Mouse (Mus musculus): ENCODE data around the gene Ttll4. TPM values are rescaled to one million over a fixed set of nuclear protein-coding genes. Genes with fewer than 3 reads are reported as not detected.

Ttll4 gene
- 25.6 and 38.0 TPM in 2 replicates for polyA plus RNA-seq (2014; fragmentation: Nextera tagmentation; extraction: Ambion mirVana)

DNA sequence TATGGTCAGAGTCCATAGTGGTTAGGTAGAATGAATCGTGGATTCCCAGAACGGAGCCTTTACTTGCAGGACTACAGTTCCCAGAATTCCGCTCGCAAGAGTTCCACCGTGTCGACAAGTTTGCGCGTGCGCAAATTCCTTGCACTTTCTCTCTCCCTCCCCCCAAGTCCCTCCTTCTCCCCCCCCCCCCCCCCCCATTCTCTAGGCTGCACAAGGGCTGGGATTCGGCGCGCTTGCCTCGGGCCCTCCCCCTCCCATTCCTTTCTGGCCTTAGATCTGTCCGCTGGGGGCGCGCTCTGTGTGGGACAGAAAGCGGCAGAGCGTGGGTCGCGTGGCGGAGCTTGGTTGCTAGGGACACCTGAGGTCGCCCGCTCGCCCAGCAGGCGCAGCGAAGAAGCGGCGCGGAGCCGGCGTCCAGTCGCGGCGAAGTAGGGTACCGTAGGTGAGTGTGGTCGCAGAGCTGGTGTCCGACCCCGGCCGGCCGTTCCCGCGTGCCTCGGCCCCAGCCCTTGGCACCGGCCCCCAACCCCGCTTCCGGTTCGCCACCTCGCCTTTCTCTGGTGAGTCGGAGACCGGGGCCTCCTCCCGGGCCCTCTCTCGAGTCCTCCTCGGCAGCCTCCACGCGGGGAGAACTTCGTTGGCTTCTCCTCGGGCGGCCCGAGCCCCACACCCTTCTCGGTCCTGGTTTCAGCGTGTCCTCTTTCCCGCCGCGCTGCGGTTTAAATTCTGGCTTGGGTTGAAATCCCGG, at the start of gene Ttll4:
TSS of gene Ttll4 (plus strand) at position 298 of the 748 bp plus-strand sequence.
- Histone ChIP-seq H3K4me2 (replicated peaks; ENCODE audit: low read depth, low read length) (peak within 1 kb of the TSS; percentile 51), H3K9me3 (ENCODE audit: control insufficient read depth, low read length) (no peaks in the 10 kb centered on the region), H3K27me3 (ENCODE audit: control insufficient read depth, insufficient read depth, low read length) (no peaks in the 10 kb centered on the region), H3K27ac (ENCODE audit: low read depth, low read length) (peak within 1 kb of the TSS; percentile 84), H3K36me3 (ENCODE audit: control insufficient read depth, insufficient read depth, low read length) (no peaks in the 10 kb centered on the region), H3K4me3 (ENCODE audit: low read depth, low read length) (peak within 1 kb of the TSS; percentile 83), H3K9ac (ENCODE audit: low read depth, low read length) (peak within 1 kb of the TSS; percentile 91), H3K4me1 (replicated peaks; ENCODE audit: control insufficient read depth, insufficient read depth, low read length) (no peaks in the 10 kb centered on the region)
- DNase-seq (ENCODE audit: low spot score) (peak; percentile 95), ATAC-seq (ENCODE audit: low FRiP score) (peak; percentile 99)
- under 1% methylated on average over 56 of the region's 66 CpGs for WGBS

DNA sequence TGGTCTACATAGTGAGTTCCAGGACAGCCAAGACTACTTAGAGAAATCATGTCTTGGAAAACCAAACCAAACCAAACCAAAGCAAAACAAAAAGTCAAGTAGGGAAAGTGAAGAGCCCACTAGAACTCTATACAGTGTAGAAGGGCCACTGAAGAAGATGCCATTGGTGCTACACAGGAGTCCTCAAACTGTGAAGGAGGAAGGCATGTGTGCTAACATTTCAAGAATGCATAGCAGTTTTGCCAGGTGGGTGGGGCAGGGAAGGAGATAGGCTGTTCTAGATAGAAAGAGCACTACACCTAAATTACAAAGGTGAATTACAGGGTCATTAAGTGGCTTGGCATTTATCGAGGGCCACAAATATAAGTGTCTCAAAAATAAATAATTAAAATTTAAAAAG, 37.4 kb upstream of the Ttll4 start:
- Histone ChIP-seq H3K9me3 (ENCODE audit: control insufficient read depth, low read length) (no peaks in the 10 kb centered on the region), H3K4me2 (replicated peaks; ENCODE audit: low read depth, low read length) (no peak overlapping the region), H3K27me3 (ENCODE audit: control insufficient read depth, insufficient read depth, low read length) (no peaks in the 10 kb centered on the region), H3K9ac (ENCODE audit: low read depth, low read length) (no peak overlapping the region), H3K27ac (ENCODE audit: low read depth, low read length) (no peak overlapping the region), H3K4me1 (replicated peaks; ENCODE audit: control insufficient read depth, insufficient read depth, low read length) (no peaks in the 10 kb centered on the region), H3K4me3 (ENCODE audit: low read depth, low read length) (no peak overlapping the region), H3K36me3 (ENCODE audit: control insufficient read depth, insufficient read depth, low read length) (no peaks in the 10 kb centered on the region)
- no peak for DNase-seq (ENCODE audit: low spot score)
- WGBS: 90% methylated on average over 1 of the region's 1 CpGs
- ATAC-seq (ENCODE audit: low FRiP score): no peak

DNA sequence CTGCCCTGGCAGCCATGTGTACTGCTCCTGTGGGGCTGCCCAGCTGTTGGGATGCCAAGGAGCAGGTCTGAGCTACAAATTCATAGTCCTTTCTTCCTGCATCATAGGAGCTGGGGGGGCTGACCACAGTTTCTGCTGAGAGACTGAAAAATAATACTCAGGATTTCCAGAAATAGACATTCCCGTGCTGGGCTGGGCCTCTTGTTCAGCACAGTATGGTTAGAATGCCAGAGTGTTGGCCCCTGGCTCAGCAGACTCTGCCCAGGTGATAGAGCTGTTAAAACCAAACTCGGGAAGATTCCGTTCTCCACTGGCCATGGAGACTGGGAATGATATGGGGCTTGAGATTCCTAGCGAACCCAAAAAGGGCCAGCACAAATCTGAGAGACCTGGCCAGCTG, 35.5 kb upstream of the Ttll4 start:
- 91% methylated on average over 4 of the region's 4 CpGs for WGBS
- Histone ChIP-seq H3K9me3 (ENCODE audit: control insufficient read depth, low read length) (no peaks in the 10 kb centered on the region), H3K4me2 (replicated peaks; ENCODE audit: low read depth, low read length) (no peak overlapping the region), H3K4me1 (replicated peaks; ENCODE audit: control insufficient read depth, insufficient read depth, low read length) (no peaks in the 10 kb centered on the region), H3K27ac (ENCODE audit: low read depth, low read length) (no peak overlapping the region), H3K36me3 (ENCODE audit: control insufficient read depth, insufficient read depth, low read length) (no peaks in the 10 kb centered on the region), H3K27me3 (ENCODE audit: control insufficient read depth, insufficient read depth, low read length) (no peaks in the 10 kb centered on the region), H3K9ac (ENCODE audit: low read depth, low read length) (no peak overlapping the region), H3K4me3 (ENCODE audit: low read depth, low read length) (no peak overlapping the region)
- ATAC-seq (ENCODE audit: low FRiP score): no peak
- no peak for DNase-seq (ENCODE audit: low spot score)

DNA sequence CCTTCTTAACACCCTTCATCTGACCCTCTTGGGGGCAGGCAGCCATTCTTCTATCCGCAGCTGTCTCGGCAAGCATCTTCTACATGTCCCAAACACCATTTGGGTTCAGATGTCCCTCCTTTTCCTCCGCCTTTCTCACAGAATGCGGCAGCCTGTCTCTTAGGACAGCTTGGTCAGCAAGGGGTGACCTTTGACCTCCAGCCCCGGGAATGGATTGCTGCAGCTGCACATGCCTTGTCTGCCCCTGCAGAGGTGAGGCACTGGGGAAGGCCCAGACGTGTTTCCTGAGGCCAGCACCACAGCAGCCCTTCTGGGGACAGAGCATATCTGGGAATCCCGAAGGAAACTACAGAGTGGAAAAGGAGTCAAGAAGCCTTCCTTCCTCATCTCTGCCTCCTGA, 33.5 kb upstream of the Ttll4 start:
- ATAC-seq (ENCODE audit: low FRiP score) (no peak), DNase-seq (ENCODE audit: low spot score) (no peak)
- H3K4me3 ChIP-seq (ENCODE audit: low read depth, low read length): no peak overlapping the region
- no peaks in the 10 kb centered on the region for H3K27me3 ChIP-seq (ENCODE audit: control insufficient read depth, insufficient read depth, low read length)
- no peak overlapping the region for H3K9ac ChIP-seq (ENCODE audit: low read depth, low read length)
- no peak overlapping the region for H3K27ac ChIP-seq (ENCODE audit: low read depth, low read length)
- no peak overlapping the region for H3K4me2 ChIP-seq (replicated peaks; ENCODE audit: low read depth, low read length)
- WGBS: 29% methylated on average over 7 of the region's 7 CpGs
- no peaks in the 10 kb centered on the region for H3K36me3 ChIP-seq (ENCODE audit: control insufficient read depth, insufficient read depth, low read length)
- no peaks in the 10 kb centered on the region for H3K4me1 ChIP-seq (replicated peaks; ENCODE audit: control insufficient read depth, insufficient read depth, low read length)
- H3K9me3 ChIP-seq (ENCODE audit: control insufficient read depth, low read length): no peaks in the 10 kb centered on the region

DNA sequence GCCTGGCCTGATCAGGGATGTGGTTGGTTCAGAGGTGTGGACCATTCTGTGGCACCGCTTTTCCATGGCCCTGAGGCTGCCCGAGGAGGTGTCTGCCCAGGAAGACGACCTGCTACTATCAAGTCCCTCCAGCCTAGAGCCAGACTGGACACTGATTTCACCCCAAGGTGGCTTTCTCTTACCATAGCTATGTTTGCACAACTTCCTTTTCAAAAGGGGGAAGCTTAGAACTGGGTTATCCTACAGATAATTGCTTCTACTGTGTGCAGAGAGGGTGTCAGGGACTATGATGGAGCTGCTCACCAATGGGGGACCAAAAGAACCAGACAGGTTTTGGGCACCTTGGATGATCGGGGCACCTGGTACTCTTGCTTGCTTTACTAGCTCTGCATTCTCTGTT, 28.8 kb upstream of the Ttll4 start:
- no peak for ATAC-seq (ENCODE audit: low FRiP score)
- 86% methylated on average over 4 of the region's 4 CpGs for WGBS
- Histone ChIP-seq H3K4me1 (replicated peaks; ENCODE audit: control insufficient read depth, insufficient read depth, low read length) (no peaks in the 10 kb centered on the region), H3K27ac (ENCODE audit: low read depth, low read length) (no peak overlapping the region), H3K9ac (ENCODE audit: low read depth, low read length) (no peak overlapping the region), H3K9me3 (ENCODE audit: control insufficient read depth, low read length) (no peaks in the 10 kb centered on the region), H3K36me3 (ENCODE audit: control insufficient read depth, insufficient read depth, low read length) (no peaks in the 10 kb centered on the region), H3K4me2 (replicated peaks; ENCODE audit: low read depth, low read length) (no peak overlapping the region), H3K4me3 (ENCODE audit: low read depth, low read length) (no peak overlapping the region), H3K27me3 (ENCODE audit: control insufficient read depth, insufficient read depth, low read length) (no peaks in the 10 kb centered on the region)
- DNase-seq (ENCODE audit: low spot score): no peak

DNA sequence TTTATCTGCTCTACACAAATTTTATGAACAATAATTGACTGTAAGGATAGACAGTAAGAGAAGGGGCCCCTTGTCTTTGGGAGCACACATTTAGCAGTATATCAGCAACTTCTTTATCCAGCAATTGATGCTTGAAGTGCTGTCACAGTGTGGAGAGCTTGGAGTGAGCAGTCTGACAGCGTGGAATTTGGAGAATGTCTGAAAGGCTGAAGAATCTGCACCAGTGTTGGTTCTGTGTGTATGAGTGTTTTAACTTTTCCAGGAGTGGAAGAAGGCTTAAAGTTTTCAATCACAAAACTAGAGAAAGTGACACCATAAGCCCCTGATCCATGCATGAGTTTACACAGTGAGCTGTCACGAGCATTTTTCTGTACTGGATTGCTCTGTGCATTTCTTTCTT, 18.0 kb upstream of the Ttll4 start:
- no peak for ATAC-seq (ENCODE audit: low FRiP score)
- 77% methylated on average over 2 of the region's 2 CpGs for WGBS
- Histone ChIP-seq H3K36me3 (ENCODE audit: control insufficient read depth, insufficient read depth, low read length) (no peaks in the 10 kb centered on the region), H3K4me3 (ENCODE audit: low read depth, low read length) (no peak overlapping the region), H3K9me3 (ENCODE audit: control insufficient read depth, low read length) (no peaks in the 10 kb centered on the region), H3K27me3 (ENCODE audit: control insufficient read depth, insufficient read depth, low read length) (no peaks in the 10 kb centered on the region), H3K4me1 (replicated peaks; ENCODE audit: control insufficient read depth, insufficient read depth, low read length) (no peaks in the 10 kb centered on the region), H3K9ac (ENCODE audit: low read depth, low read length) (no peak overlapping the region), H3K4me2 (replicated peaks; ENCODE audit: low read depth, low read length) (no peak overlapping the region), H3K27ac (ENCODE audit: low read depth, low read length) (no peak overlapping the region)
- DNase-seq (ENCODE audit: low spot score): no peak

DNA sequence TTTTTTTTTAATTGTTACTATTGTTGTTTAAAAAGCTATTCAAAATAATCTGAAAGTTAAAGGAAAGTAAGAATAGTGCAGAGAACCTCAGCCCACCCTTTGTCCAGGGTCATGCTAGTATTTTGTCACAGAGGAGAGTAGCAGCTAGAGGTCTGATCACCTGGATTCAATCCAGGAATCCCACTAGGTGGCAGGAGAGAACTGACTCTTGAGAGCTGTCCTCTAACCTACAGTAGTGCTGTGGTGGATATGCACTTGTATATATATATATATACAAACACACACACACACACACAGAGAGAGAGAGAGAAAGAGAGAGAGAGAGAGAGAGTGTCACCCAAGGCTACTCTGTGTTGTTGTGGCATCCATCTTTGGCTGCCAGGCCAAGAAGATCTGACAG, 17.6 kb upstream of the Ttll4 start:
- no peak for ATAC-seq (ENCODE audit: low FRiP score)
- no peak overlapping the region for H3K27ac ChIP-seq (ENCODE audit: low read depth, low read length)
- no peaks in the 10 kb centered on the region for H3K4me1 ChIP-seq (replicated peaks; ENCODE audit: control insufficient read depth, insufficient read depth, low read length)
- no peak overlapping the region for H3K9ac ChIP-seq (ENCODE audit: low read depth, low read length)
- no peaks in the 10 kb centered on the region for H3K9me3 ChIP-seq (ENCODE audit: control insufficient read depth, low read length)
- no peak overlapping the region for H3K4me3 ChIP-seq (ENCODE audit: low read depth, low read length)
- no peaks in the 10 kb centered on the region for H3K27me3 ChIP-seq (ENCODE audit: control insufficient read depth, insufficient read depth, low read length)
- no peak overlapping the region for H3K4me2 ChIP-seq (replicated peaks; ENCODE audit: low read depth, low read length)
- no peaks in the 10 kb centered on the region for H3K36me3 ChIP-seq (ENCODE audit: control insufficient read depth, insufficient read depth, low read length)
- DNase-seq (ENCODE audit: low spot score): peak; percentile 35

DNA sequence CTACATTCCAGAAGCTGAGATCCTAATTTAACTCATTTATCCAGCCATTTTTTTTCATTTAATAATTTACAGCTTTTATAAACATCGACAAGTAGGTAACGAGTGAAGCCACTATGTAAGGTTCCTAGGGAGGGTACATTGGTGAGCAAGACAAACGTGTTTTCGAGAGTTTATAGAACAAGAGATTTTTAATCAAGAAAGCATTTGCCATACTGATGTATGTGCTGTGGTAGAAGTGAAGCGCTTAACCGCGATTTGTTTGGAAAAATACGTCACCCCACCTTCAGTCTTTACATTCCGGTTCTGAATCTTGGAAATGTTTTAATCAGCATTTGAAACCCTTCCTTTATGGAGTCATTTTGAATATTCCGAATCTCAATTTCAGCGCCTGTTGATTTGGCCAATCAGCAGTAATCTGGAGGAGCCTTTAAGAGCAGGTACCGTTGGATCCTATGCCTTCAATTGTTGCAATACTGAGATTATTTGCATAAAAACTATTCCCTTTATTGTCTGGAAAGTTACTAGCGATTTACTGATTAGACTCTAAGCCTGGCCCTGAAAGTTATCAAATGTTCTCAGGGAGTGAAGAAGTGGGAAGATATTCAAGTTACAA, 814 bp downstream of the Ttll4 start:
- H3K4me1 ChIP-seq (replicated peaks; ENCODE audit: control insufficient read depth, insufficient read depth, low read length): no peaks in the 10 kb centered on the region
- peak overlapping the region; percentile 84 for H3K27ac ChIP-seq (ENCODE audit: low read depth, low read length)
- no peaks in the 10 kb centered on the region for H3K9me3 ChIP-seq (ENCODE audit: control insufficient read depth, low read length)
- peak overlapping the region; percentile 83 for H3K4me3 ChIP-seq (ENCODE audit: low read depth, low read length)
- WGBS: 4% methylated on average over 13 of the region's 13 CpGs
- H3K27me3 ChIP-seq (ENCODE audit: control insufficient read depth, insufficient read depth, low read length): no peaks in the 10 kb centered on the region
- H3K4me2 ChIP-seq (replicated peaks; ENCODE audit: low read depth, low read length): peak overlapping the region; percentile 51
- peak overlapping the region; percentile 91 for H3K9ac ChIP-seq (ENCODE audit: low read depth, low read length)
- DNase-seq (ENCODE audit: low spot score): peak; percentile 23
- no peaks in the 10 kb centered on the region for H3K36me3 ChIP-seq (ENCODE audit: control insufficient read depth, insufficient read depth, low read length)
- peak; percentile 34; the same call in 1 of the 2 replicates for ATAC-seq (ENCODE audit: low FRiP score)

DNA sequence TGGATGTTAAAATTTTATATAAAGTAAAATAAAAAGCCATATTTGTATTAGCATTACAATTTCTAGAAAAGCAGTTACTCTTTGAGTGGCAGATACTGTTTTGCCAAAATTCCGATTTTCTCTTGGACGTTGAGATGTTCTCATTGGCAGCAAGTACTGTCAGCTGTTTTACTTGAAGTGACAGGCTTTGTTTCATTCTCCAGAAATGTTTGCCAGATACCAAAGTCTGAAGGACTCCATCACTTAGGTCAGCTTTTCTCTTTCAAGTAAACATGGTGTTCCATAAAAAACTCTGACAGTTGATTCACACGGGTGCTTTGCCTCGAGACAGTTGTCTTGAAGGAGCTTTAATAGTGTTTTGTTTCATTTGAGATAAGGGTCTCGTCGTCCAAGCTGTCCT, 3.6 kb downstream of the Ttll4 start:
- 83% methylated on average over 6 of the region's 6 CpGs for WGBS
- no peaks in the 10 kb centered on the region for H3K36me3 ChIP-seq (ENCODE audit: control insufficient read depth, insufficient read depth, low read length)

More for the DNA sequence above, 3.6 kb downstream of the Ttll4 start:
- Histone ChIP-seq H3K27ac (ENCODE audit: low read depth, low read length) (no peak overlapping the region), H3K27me3 (ENCODE audit: control insufficient read depth, insufficient read depth, low read length) (no peaks in the 10 kb centered on the region), H3K9me3 (ENCODE audit: control insufficient read depth, low read length) (no peaks in the 10 kb centered on the region), H3K4me3 (ENCODE audit: low read depth, low read length) (no peak overlapping the region), H3K4me2 (replicated peaks; ENCODE audit: low read depth, low read length) (no peak overlapping the region), H3K9ac (ENCODE audit: low read depth, low read length) (no peak overlapping the region), H3K4me1 (replicated peaks; ENCODE audit: control insufficient read depth, insufficient read depth, low read length) (no peaks in the 10 kb centered on the region)
- DNase-seq (ENCODE audit: low spot score) (no peak), ATAC-seq (ENCODE audit: low FRiP score) (no peak)
